Mouse (Mus musculus) heart, adult 2 months (tissue): ENCODE measurements around the gene Nanos2. TPM values are rescaled to one million over a fixed set of nuclear protein-coding genes. Genes with fewer than 3 reads are reported as not detected.

ENCODE experiments used
- DNase-seq, 2 experiments: peaks; one replicate each; pipeline ENCODE4 v3.0.0; 2021
- H3K27ac ChIP-seq: fragments of 200-600 bp; 2 replicates; pipeline ENCODE4 v1.8.1; 2022
- H3K27me3 ChIP-seq: fragments of 200-500 bp; 2 replicates; pipeline ENCODE4 v1.6.1; 2012; ENCODE audit warnings: mild to moderate bottlenecking, low read length, inconsistent platforms, mixed read lengths; ENCODE audit not compliant: control insufficient read depth, insufficient read depth
- H3K36me3 ChIP-seq: fragments of 200-500 bp; 2 replicates; pipeline ENCODE4 v1.6.1; 2012; ENCODE audit warnings: low read length, inconsistent platforms; ENCODE audit not compliant: control insufficient read depth, insufficient read depth
- H3K4me1 ChIP-seq: fragments of 200-500 bp; 2 replicates; pipeline ENCODE4 v1.6.1; 2011; ENCODE audit warnings: low read length; ENCODE audit not compliant: control insufficient read depth, insufficient read depth
- H3K4me3 ChIP-seq: fragments of 200-600 bp; 2 replicates; pipeline ENCODE4 v1.8.1; 2022
- H3K79me2 ChIP-seq: fragments of 200-500 bp; replicated peaks from 2 replicates; pipeline ENCODE4 v1.6.1; 2012; ENCODE audit warnings: mild to moderate bottlenecking, inconsistent platforms, low read length, moderate library complexity, mixed read lengths; ENCODE audit not compliant: control insufficient read depth, insufficient read depth
- H3K9ac ChIP-seq: fragments of 200-500 bp; 2 replicates; pipeline ENCODE4 v1.6.1; 2012; ENCODE audit warnings: low read depth, mild to moderate bottlenecking, control low read depth, inconsistent platforms, low read length, mixed read lengths
- CTCF ChIP-seq: fragments of 200-600 bp; IDR thresholded peaks from 2 replicates; pipeline ENCODE4 v1.8.1; 2022; ENCODE audit warnings: antibody characterized with exemption, mild to moderate bottlenecking, moderate library complexity
- EP300 ChIP-seq: fragments of 200-500 bp; IDR thresholded peaks from 2 replicates; pipeline ENCODE4 v1.6.1; 2011; ENCODE audit warnings: low read depth, low read length, control low read depth; ENCODE audit not compliant: insufficient read depth
- POLR2A ChIP-seq: fragments of 200-500 bp; IDR thresholded peaks from 2 replicates; pipeline ENCODE4 v1.6.1; 2011; ENCODE audit warnings: mild to moderate bottlenecking, low read depth, low read length, control low read depth; ENCODE audit not compliant: insufficient read depth
- WGBS: fragments of 180-500 bp; shearing (Covaris S2); methylation state at CpG from one replicate; pipeline ENCODE4 v1.1.7; 2018; 5-methylcytosine and 5-hydroxymethylcytosine counted together
- intact Hi-C: fragments of 180-260 bp; cut with DNase I; formaldehyde crosslinking; loops from one replicate; pipeline ENCODE4 v1.15.1; 2025
- polyA plus RNA-seq: library from polyadenylated mRNA; depleted of rRNA; stranded (reverse); fragments of >200 nt; gene quantifications from 2 replicates; pipeline ENCODE4 v1.2.3, GENCODE M21; 2012
- total RNA-seq, 2 experiments: library from RNA; stranded (reverse); gene quantifications; 2 replicates each; pipeline ENCODE4 v1.2.3; 2021

Nanos2 gene
- total and polyA plus RNA-seq, 3 experiments = 0.08 TPM; not detected in 2

DNA sequence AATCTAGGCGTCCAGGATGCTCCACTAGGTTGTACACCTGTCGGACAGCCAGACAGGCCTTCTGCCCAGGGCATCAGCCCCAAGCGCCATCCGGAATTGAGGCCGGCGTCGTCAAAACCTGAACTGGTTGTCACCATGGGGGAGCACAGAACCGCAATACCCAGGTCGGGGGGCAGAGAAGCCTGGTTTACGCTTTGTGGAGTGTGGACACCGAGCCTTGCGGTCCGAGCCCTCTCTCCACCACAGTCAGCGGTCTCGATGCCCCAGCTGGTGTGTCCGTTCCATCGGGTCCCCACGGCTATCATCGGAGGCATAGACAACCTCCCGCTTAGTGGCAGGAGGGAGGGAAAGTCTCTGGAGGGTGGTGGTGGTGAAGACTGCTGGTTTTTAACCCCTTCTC is 24.4 kb upstream of the Nanos2 start:
- Histone ChIP-seq H3K9ac (no peak overlapping the region), H3K27me3 (peaks cover 5% of the 10 kb centered on the region), H3K4me3 (no peak overlapping the region)

DNA sequence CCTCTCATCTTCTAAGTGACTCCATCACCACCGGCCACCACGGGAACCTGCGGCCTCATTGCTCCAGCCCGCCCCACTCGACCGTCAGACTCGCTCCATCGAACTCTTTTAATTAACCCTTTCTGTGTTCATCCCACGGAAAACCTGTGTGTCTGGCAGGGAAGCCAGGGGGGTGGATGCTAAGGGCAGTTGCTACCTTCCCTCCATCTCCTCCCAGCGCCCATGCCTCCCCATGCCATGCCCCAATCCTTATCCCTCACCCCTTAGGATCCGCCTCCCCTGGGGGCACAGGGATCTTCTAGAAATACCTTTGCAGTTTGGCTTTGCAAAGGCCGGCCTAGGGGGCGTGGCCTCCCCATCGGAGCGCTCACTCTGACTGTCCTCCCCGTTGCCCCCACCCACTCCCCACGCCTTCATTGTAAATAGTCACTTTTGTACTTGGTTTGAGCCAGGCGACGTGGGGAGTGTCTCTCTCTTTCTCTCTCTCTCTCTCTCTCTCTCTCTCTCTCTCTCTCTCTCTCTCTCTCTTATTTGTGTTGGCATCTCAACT is 23.8 kb upstream of the Nanos2 start:
- Histone ChIP-seq H3K27me3 (peaks cover 5% of the 10 kb centered on the region), H3K4me3 (no peak overlapping the region), H3K27ac (no peak overlapping the region), H3K79me2 (no peaks in the 10 kb centered on the region), H3K4me1 (peaks cover 4% of the 10 kb centered on the region), H3K36me3 (no peaks in the 10 kb centered on the region), H3K9ac (no peak overlapping the region)
- no peak for DNase-seq
- TF ChIP-seq EP300 (no peak), CTCF (no peak), POLR2A (no peak)
- intact Hi-C loops = loop anchor here (5.0 kb wide), 1 partner anchor 56 kb away; no protein-coding TSS in a partner anchor
- 16% methylated on average over 19 of the region's 19 CpGs for WGBS

More for the DNA sequence above, 24.4 kb upstream of the Nanos2 start:
- no peak overlapping the region for H3K27ac ChIP-seq
- peaks cover 5% of the 10 kb centered on the region for H3K4me1 ChIP-seq
- TF ChIP-seq CTCF = no peak
- TF ChIP-seq POLR2A = no peak
- no peak for TF ChIP-seq EP300
- H3K36me3 ChIP-seq = no peaks in the 10 kb centered on the region
- 27% methylated on average over 20 of the region's 20 CpGs for WGBS
- intact Hi-C loops = loop anchor here (5.0 kb wide), 1 partner anchor 55 kb away; no protein-coding TSS in a partner anchor
- H3K79me2 ChIP-seq = no peaks in the 10 kb centered on the region
- no peak for DNase-seq

DNA sequence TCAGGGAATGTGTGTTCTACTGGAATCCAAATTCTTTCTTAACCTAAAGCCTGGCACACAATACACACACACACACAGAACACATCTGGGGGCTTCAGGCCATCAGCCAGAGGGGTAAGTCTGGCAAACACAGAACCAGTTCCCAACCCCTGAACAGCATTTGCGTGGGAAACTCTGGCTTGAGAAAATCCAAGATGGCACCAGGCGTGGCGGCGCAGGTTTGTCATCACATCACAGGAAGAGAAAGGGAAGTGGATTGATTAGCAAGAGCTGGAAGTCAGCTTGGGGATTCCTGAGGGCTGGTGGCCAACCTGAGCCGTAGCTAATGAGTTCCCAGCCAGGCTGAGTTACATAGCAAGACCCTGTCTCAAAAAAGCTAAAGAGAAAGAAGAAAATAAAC is 21.9 kb upstream of the Nanos2 start:
- 64% methylated on average over 5 of the region's 5 CpGs for WGBS
- Histone ChIP-seq H3K79me2 (no peaks in the 10 kb centered on the region), H3K27me3 (peaks cover 5% of the 10 kb centered on the region), H3K4me3 (no peak overlapping the region), H3K27ac (no peak overlapping the region), H3K4me1 (no peaks in the 10 kb centered on the region), H3K36me3 (no peaks in the 10 kb centered on the region), H3K9ac (no peak overlapping the region)
- DNase-seq = no peak
- TF ChIP-seq EP300 (no peak), CTCF (no peak), POLR2A (no peak)
- intact Hi-C loops = no loop called here

DNA sequence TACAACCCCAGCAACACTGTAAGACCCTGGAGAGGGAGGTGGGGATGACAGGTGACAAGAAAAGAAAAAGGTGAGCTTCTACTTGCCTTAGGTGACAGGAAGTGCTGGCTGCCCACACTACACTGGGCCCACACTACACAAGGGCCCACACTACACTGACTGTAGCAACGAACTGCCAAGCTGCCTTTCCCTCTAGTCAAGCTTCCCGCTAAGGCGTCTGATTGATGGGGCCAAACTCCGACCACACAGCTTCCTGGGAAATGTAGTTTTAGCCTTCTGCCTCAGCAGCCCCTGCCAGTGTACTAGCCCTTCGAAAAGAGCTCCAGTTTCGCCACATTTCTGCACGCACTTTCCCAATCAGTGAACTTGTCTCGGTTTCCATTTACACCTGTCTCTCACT is 19.6 kb upstream of the Nanos2 start:
- 12% methylated on average over 8 of the region's 8 CpGs for WGBS
- Histone ChIP-seq H3K36me3 (no peaks in the 10 kb centered on the region), H3K4me3 (no peak overlapping the region), H3K27me3 (peaks cover 5% of the 10 kb centered on the region), H3K9ac (no peak overlapping the region), H3K27ac (no peak overlapping the region), H3K4me1 (no peaks in the 10 kb centered on the region), H3K79me2 (no peaks in the 10 kb centered on the region)
- no peak for DNase-seq
- intact Hi-C loops = loop anchor here (2.0 kb wide), 1 partner anchor 71 kb away; no protein-coding TSS in a partner anchor
- TF ChIP-seq POLR2A = no peak

DNA sequence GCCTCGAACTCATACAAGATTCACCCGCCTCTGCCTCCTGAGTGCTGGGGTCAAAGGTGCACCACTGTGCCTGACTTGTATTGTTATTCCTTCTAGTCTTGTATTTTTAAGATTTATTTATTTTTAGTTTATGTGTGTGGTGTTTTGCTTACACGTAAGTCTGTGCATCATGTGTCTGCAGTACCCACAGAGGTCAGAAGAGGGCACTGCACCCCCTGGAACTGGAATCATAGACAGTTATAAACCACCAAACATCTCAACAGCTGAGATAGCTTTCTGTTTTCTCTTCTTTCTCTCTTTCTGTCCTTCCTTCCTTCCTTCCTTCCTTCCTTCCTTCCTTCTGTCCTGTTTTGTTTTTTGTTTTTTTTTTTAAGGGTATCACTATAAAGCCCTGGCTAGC is 16.2 kb upstream of the Nanos2 start:
- no peak for DNase-seq
- H3K4me3 ChIP-seq = no peak overlapping the region
- intact Hi-C loops = no loop called here
- H3K79me2 ChIP-seq = no peaks in the 10 kb centered on the region
- WGBS = 87% methylated on average over 3 of the region's 3 CpGs
- H3K4me1 ChIP-seq = no peaks in the 10 kb centered on the region
- H3K27ac ChIP-seq = no peak overlapping the region
- H3K36me3 ChIP-seq = no peaks in the 10 kb centered on the region
- H3K27me3 ChIP-seq = no peaks in the 10 kb centered on the region
- no peak for TF ChIP-seq POLR2A
- peak; percentile 47 for TF ChIP-seq CTCF
- H3K9ac ChIP-seq = no peak overlapping the region

DNA sequence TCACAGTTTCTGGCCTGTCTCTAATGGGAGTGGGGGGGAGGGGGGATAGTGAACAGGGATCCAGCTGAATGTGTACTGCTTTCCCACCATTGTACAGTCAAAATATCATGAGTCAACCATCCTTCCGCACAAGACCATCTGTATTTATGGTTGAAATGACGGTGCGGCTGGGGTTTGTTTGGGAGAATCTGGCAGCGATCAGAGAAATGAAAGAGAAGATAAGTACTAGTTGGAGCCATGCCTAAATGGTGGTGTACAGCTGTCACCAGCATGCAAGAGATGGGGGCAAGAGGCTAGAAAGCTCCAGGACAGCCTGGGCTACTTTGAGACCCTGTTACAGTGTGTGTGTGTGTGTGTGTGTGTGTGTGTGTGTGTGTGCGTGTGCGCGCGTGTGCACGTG is 8.8 kb upstream of the Nanos2 start:
- WGBS = 78% methylated on average over 9 of the region's 9 CpGs
- H3K4me1 ChIP-seq = no peaks in the 10 kb centered on the region
- intact Hi-C loops = no loop called here
- H3K27me3 ChIP-seq = no peaks in the 10 kb centered on the region
- no peak overlapping the region for H3K9ac ChIP-seq
- no peaks in the 10 kb centered on the region for H3K36me3 ChIP-seq
- no peaks in the 10 kb centered on the region for H3K79me2 ChIP-seq
- no peak for DNase-seq
- H3K4me3 ChIP-seq = no peak overlapping the region
- H3K27ac ChIP-seq = no peak overlapping the region
- no peak for TF ChIP-seq POLR2A
- no peak for TF ChIP-seq CTCF
- no peak for TF ChIP-seq EP300
